Mouse (Mus musculus): Measurements from ENCODE around the gene Snx25.
A peak's percentile ranks its signal among the peaks of the same experiment; 100 is the strongest.

Gene Snx25

GRCm38 (mm10) chr8:46010746-46011680 is 140.9 kb downstream of the Snx25 start:
- no peak for DNase-seq (ENCODE audit: low spot score)

DNA sequence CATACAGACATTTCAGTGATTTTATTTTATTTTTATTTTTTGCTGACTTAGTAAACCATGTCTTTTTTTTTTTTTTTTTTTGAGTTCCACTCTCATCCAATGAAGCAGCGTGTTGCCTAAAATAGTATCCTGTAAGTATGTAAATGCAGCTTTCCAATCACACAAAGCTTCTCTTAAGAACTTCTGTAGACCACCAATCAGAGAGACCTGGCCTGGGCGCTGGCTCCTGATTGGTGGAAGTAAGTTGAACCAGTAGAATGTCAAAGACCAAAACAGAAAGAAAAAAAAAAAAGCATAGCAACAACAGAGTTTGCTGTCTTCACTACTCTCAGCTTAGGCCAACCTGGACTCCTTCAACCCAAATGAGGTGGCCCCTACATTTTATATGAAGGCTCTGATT is 141.7 kb downstream of the Snx25 start:
- no peak for DNase-seq (ENCODE audit: low spot score)

DNA sequence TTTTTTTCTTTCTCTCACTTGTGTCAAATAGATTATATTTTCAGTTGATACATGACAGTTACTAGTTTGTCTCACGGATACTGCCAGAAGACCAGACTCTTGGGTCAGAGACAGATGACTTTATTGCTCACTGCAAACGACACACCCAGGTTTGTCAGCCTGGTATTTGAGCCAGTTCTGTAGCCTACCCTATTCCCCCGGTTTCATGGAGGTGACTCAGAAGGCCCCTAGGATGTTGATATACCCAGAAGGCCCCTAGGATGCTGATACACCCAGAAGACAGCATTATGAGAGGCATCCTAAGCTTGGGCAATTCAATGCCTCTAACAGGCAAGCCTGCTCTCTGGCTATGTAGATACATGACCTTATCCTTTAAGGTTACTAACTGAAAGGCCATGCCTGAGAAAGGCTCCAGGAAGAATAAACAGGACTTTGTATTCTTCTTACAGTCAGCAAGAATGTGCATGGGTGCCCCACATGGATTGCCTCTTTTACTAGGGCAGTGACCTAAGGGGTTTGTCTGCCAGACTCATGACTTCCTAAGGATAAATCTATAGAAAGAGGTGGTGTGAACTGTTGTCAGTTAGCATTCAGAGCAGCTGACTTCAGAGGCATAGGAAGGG is 144.8 kb downstream of the Snx25 start:
- DNase-seq (ENCODE audit: low spot score) = no peak

GRCm38 (mm10) chr8:46005596-46005995 is 146.4 kb downstream of the Snx25 start, which contains the start of gene Ankrd37:
Gene Ankrd37 (minus strand): TSS chr8:46005707.
- no peak for DNase-seq (ENCODE audit: low spot score)

GRCm38 (mm10) chr8:45999784-46000705 is 151.9 kb downstream of the Snx25 start:
- peak; percentile 97 for DNase-seq (ENCODE audit: low spot score)

GRCm38 (mm10) chr8:45999138-45999783 is 152.7 kb downstream of the Snx25 start, which contains the start of gene Lrp2bp:
Gene Lrp2bp (plus strand): TSS chr8:45999303.
- DNase-seq (ENCODE audit: low spot score) = no peak

DNA sequence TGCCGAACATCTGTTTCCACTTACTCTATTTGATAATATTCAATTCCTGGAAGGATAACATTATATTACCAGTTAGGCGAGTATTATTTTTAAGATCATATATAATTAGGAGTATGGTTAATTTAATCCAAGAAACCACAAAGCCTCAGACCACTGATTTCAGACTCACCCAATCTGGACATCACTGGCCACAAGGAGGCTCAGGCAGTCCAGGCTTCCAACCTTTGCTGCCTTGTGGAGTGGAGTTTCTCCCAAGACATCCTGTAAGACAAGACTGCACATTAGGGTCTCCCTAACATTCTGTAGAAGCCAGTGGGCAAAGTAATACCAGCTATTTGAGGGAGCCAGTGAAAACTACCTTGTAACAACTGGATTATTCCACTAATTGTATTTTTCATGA is 153.7 kb downstream of the Snx25 start:
- DNase-seq (ENCODE audit: low spot score) = no peak

- no peak for DNase-seq (ENCODE audit: low spot score)
Measured at GRCm38 (mm10) chr8:45995576-45995975, 156.4 kb downstream of the Snx25 start.

GRCm38 (mm10) chr8:45994111-45994510 is 157.8 kb downstream of the Snx25 start:
- no peak for DNase-seq (ENCODE audit: low spot score)

- DNase-seq (ENCODE audit: low spot score) = no peak
Measured at GRCm38 (mm10) chr8:45990631-45991310, 161.2 kb downstream of the Snx25 start.

DNA sequence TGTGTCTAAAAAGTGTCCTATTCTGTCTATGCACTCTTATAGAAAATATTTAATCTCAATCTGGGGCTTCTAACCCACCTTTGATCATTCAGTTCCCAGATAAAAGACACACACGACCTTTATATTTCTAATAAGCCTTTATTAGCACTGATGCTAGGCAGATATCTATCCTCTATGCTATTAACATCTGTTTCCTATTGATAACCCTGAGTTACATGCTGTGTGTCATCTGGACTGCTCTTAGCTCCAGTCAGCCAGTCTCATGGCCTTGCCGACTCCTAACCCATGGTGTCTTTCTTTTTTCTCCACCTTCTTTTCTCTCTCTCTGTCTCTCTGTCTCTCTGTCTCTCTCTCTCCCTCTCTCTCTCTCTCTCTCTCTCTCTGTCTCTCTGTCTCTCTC is 163.8 kb downstream of the Snx25 start:
- no peak for DNase-seq (ENCODE audit: low spot score)

GRCm38 (mm10) chr8:45986665-45987064 is 165.3 kb downstream of the Snx25 start:
- DNase-seq (ENCODE audit: low spot score) = no peak
